Mouse (Mus musculus): ENCODE measurements around the gene 1700016K19Rik.
"Not testable (repeated sequence)": the region's sequence is repeated elsewhere in the genome, so short reads cannot be mapped to it uniquely, and the experiment has no call there.

Gene 1700016K19Rik

GRCm38 (mm10) chr11:75985948-75986347 lies 13.8 kb upstream of the 1700016K19Rik start:
- DNase-seq (ENCODE audit: low read depth, low spot score) = no peak

- DNase-seq (ENCODE audit: low read depth, low spot score) = no peak
Observed at GRCm38 (mm10) chr11:75990965-75991835, 8.5 kb upstream of the 1700016K19Rik start.

- no peak for DNase-seq (ENCODE audit: low read depth, low spot score)
Observed at GRCm38 (mm10) chr11:75991911-75992310, 7.8 kb upstream of the 1700016K19Rik start.

- DNase-seq (ENCODE audit: low read depth, low spot score) = no peak
Observed at GRCm38 (mm10) chr11:75992481-75992880, 7.2 kb upstream of the 1700016K19Rik start.

- DNase-seq (ENCODE audit: low read depth, low spot score) = no peak
Observed at GRCm38 (mm10) chr11:75994357-75994756, 5.4 kb upstream of the 1700016K19Rik start.

- DNase-seq (ENCODE audit: low read depth, low spot score) = no peak
Observed at GRCm38 (mm10) chr11:76000701-76001100, 989 bp downstream of the 1700016K19Rik start.

- no peak for DNase-seq (ENCODE audit: low read depth, low spot score)
Observed at GRCm38 (mm10) chr11:76001237-76001878, 1.6 kb downstream of the 1700016K19Rik start.

- not testable (repeated sequence) for DNase-seq (ENCODE audit: low read depth, low spot score)
Observed at GRCm38 (mm10) chr11:76004276-76004675, 4.6 kb downstream of the 1700016K19Rik start.

- DNase-seq (ENCODE audit: low read depth, low spot score) = no peak
Observed at GRCm38 (mm10) chr11:76008162-76008561, 8.4 kb downstream of the 1700016K19Rik start.

- DNase-seq (ENCODE audit: low read depth, low spot score) = no peak
Observed at GRCm38 (mm10) chr11:76009101-76009500, 9.4 kb downstream of the 1700016K19Rik start.

- DNase-seq (ENCODE audit: low read depth, low spot score) = no peak
Observed at GRCm38 (mm10) chr11:76010838-76011624, 11.3 kb downstream of the 1700016K19Rik start.

- no peak for DNase-seq (ENCODE audit: low read depth, low spot score)
Observed at GRCm38 (mm10) chr11:76015251-76015650, 15.5 kb downstream of the 1700016K19Rik start.

GRCm38 (mm10) chr11:76015814-76016213 lies 16.1 kb downstream of the 1700016K19Rik start:
- no peak for DNase-seq (ENCODE audit: low read depth, low spot score)

GRCm38 (mm10) chr11:76019879-76020278 lies 20.2 kb downstream of the 1700016K19Rik start:
- no peak for DNase-seq (ENCODE audit: low read depth, low spot score)

- no peak for DNase-seq (ENCODE audit: low read depth, low spot score)
Observed at GRCm38 (mm10) chr11:76020916-76021315, 21.2 kb downstream of the 1700016K19Rik start.

GRCm38 (mm10) chr11:76025080-76025583 lies 25.4 kb downstream of the 1700016K19Rik start:
- no peak for DNase-seq (ENCODE audit: low read depth, low spot score)

GRCm38 (mm10) chr11:76026527-76027138 lies 26.9 kb downstream of the 1700016K19Rik start:
- DNase-seq (ENCODE audit: low read depth, low spot score) = no peak

GRCm38 (mm10) chr11:76027139-76028071 lies 27.7 kb downstream of the 1700016K19Rik start, which contains the start of gene Rflnb:
Rflnb (minus strand) TSS chr11:76027782.
- peak; percentile 57 for DNase-seq (ENCODE audit: low read depth, low spot score)

GRCm38 (mm10) chr11:76028072-76028465 lies 28.4 kb downstream of the 1700016K19Rik start:
- DNase-seq (ENCODE audit: low read depth, low spot score) = no peak

GRCm38 (mm10) chr11:76033359-76033758 lies 33.6 kb downstream of the 1700016K19Rik start:
- DNase-seq (ENCODE audit: low read depth, low spot score) = no peak
